Mouse (Mus musculus): ENCODE results near the gene Slc30a7. TPM values are rescaled to one million over a fixed set of nuclear protein-coding genes. Genes with fewer than 3 reads are reported as not detected.
A peak's percentile ranks its signal among the peaks of the same experiment; 100 is the strongest.

The Slc30a7 gene
- polyA plus RNA-seq, 1 experiment from 2014 or later: 34.3 TPM

GRCm38 (mm10) chr3:115962028-115962415 is 45.2 kb downstream of the Slc30a7 start:
- Histone ChIP-seq H3K4me2 (ENCODE audit: low read depth, low read length) (no peak overlapping the region), H3K27me3 (replicated peaks; ENCODE audit: control insufficient read depth, insufficient read depth, low read length) (no peaks in the 10 kb centered on the region), H3K9ac (ENCODE audit: low read depth, low read length) (no peak overlapping the region), H3K36me3 (ENCODE audit: control insufficient read depth, insufficient read depth, low read length) (peaks cover 21% of the 10 kb centered on the region), H3K4me3 (ENCODE audit: low read depth, low read length) (no peak overlapping the region), H3K9me3 (ENCODE audit: control insufficient read depth, low read length) (no peaks in the 10 kb centered on the region), H3K4me1 (ENCODE audit: control insufficient read depth, insufficient read depth, low read length) (peaks cover 6% of the 10 kb centered on the region; the same call in 1 of the 2 replicates), H3K27ac (replicated peaks; ENCODE audit: low read depth, low read length) (no peak overlapping the region; the same call in 1 of the 2 replicates)
- 27% methylated on average over 4 of the region's 4 CpGs for WGBS
- ATAC-seq (ENCODE audit: low read depth): peak; percentile 88
- DNase-seq (ENCODE audit: low spot score): peak; percentile 93

GRCm38 (mm10) chr3:115961311-115962027 is 45.7 kb downstream of the Slc30a7 start:
- peaks cover 23% of the 10 kb centered on the region for H3K36me3 ChIP-seq (ENCODE audit: control insufficient read depth, insufficient read depth, low read length)
- WGBS: 47% methylated on average over 11 of the region's 11 CpGs
- H3K4me1 ChIP-seq (ENCODE audit: control insufficient read depth, insufficient read depth, low read length): peaks cover 6% of the 10 kb centered on the region; the same call in 1 of the 2 replicates
- H3K4me3 ChIP-seq (ENCODE audit: low read depth, low read length): no peak overlapping the region
- H3K9me3 ChIP-seq (ENCODE audit: control insufficient read depth, low read length): no peaks in the 10 kb centered on the region
- H3K27ac ChIP-seq (replicated peaks; ENCODE audit: low read depth, low read length): peak overlapping the region; percentile 69
- H3K27me3 ChIP-seq (replicated peaks; ENCODE audit: control insufficient read depth, insufficient read depth, low read length): no peaks in the 10 kb centered on the region
- H3K9ac ChIP-seq (ENCODE audit: low read depth, low read length): no peak overlapping the region
- 0 out of 2 replicates have a peak overlapping the region, but pooled peaks have one; percentile 6 for H3K4me2 ChIP-seq (ENCODE audit: low read depth, low read length)
- ATAC-seq (ENCODE audit: low read depth) (peak; percentile 79), DNase-seq (ENCODE audit: low spot score) (no peak)

- peaks cover 52% of the 10 kb centered on the region for H3K36me3 ChIP-seq (ENCODE audit: control insufficient read depth, insufficient read depth, low read length)
- 95% methylated on average over 7 of the region's 7 CpGs for WGBS
- no peak for ATAC-seq (ENCODE audit: low read depth)
Observed at GRCm38 (mm10) chr3:115957223-115957622, 50.0 kb downstream of the Slc30a7 start.

GRCm38 (mm10) chr3:115953088-115953487 is 54.1 kb downstream of the Slc30a7 start:
- WGBS: 69% methylated on average over 3 of the region's 3 CpGs
- Histone ChIP-seq H3K9me3 (ENCODE audit: control insufficient read depth, low read length) (no peaks in the 10 kb centered on the region), H3K9ac (ENCODE audit: low read depth, low read length) (no peak overlapping the region), H3K4me3 (ENCODE audit: low read depth, low read length) (no peak overlapping the region), H3K27me3 (replicated peaks; ENCODE audit: control insufficient read depth, insufficient read depth, low read length) (no peaks in the 10 kb centered on the region), H3K4me2 (ENCODE audit: low read depth, low read length) (no peak overlapping the region), H3K4me1 (ENCODE audit: control insufficient read depth, insufficient read depth, low read length) (no peaks in the 10 kb centered on the region), H3K36me3 (ENCODE audit: control insufficient read depth, insufficient read depth, low read length) (peaks cover 60% of the 10 kb centered on the region), H3K27ac (replicated peaks; ENCODE audit: low read depth, low read length) (no peak overlapping the region)
- no peak for ATAC-seq (ENCODE audit: low read depth)
- no peak for DNase-seq (ENCODE audit: low spot score)

More at GRCm38 (mm10) chr3:115957223-115957622, 50.0 kb downstream of the Slc30a7 start:
- Histone ChIP-seq H3K4me1 (ENCODE audit: control insufficient read depth, insufficient read depth, low read length) (peaks cover 6% of the 10 kb centered on the region; the same call in 1 of the 2 replicates), H3K9me3 (ENCODE audit: control insufficient read depth, low read length) (no peaks in the 10 kb centered on the region), H3K9ac (ENCODE audit: low read depth, low read length) (no peak overlapping the region), H3K27me3 (replicated peaks; ENCODE audit: control insufficient read depth, insufficient read depth, low read length) (no peaks in the 10 kb centered on the region), H3K27ac (replicated peaks; ENCODE audit: low read depth, low read length) (no peak overlapping the region), H3K4me2 (ENCODE audit: low read depth, low read length) (no peak overlapping the region), H3K4me3 (ENCODE audit: low read depth, low read length) (no peak overlapping the region)
- no peak for DNase-seq (ENCODE audit: low spot score)

- Histone ChIP-seq H3K9ac (ENCODE audit: low read depth, low read length) (no peak overlapping the region), H3K27me3 (replicated peaks; ENCODE audit: control insufficient read depth, insufficient read depth, low read length) (no peaks in the 10 kb centered on the region), H3K4me3 (ENCODE audit: low read depth, low read length) (no peak overlapping the region), H3K27ac (replicated peaks; ENCODE audit: low read depth, low read length) (no peak overlapping the region), H3K4me1 (ENCODE audit: control insufficient read depth, insufficient read depth, low read length) (no peaks in the 10 kb centered on the region), H3K9me3 (ENCODE audit: control insufficient read depth, low read length) (no peaks in the 10 kb centered on the region), H3K4me2 (ENCODE audit: low read depth, low read length) (no peak overlapping the region), H3K36me3 (ENCODE audit: control insufficient read depth, insufficient read depth, low read length) (peaks cover 53% of the 10 kb centered on the region)
- DNase-seq (ENCODE audit: low spot score): no peak
- WGBS: 53% methylated on average over 4 of the region's 4 CpGs
- no peak for ATAC-seq (ENCODE audit: low read depth)
Observed at GRCm38 (mm10) chr3:115952356-115952755, 54.9 kb downstream of the Slc30a7 start.

- peaks cover 53% of the 10 kb centered on the region for H3K36me3 ChIP-seq (ENCODE audit: control insufficient read depth, insufficient read depth, low read length)
- 71% methylated on average over 3 of the region's 3 CpGs for WGBS
Observed at GRCm38 (mm10) chr3:115951221-115951620, 56.0 kb downstream of the Slc30a7 start.

GRCm38 (mm10) chr3:115949921-115950877 is 57.0 kb downstream of the Slc30a7 start:
- Histone ChIP-seq H3K9ac (ENCODE audit: low read depth, low read length) (no peak overlapping the region), H3K27ac (replicated peaks; ENCODE audit: low read depth, low read length) (no peak overlapping the region), H3K4me3 (ENCODE audit: low read depth, low read length) (no peak overlapping the region), H3K4me1 (ENCODE audit: control insufficient read depth, insufficient read depth, low read length) (no peaks in the 10 kb centered on the region), H3K9me3 (ENCODE audit: control insufficient read depth, low read length) (no peaks in the 10 kb centered on the region), H3K27me3 (replicated peaks; ENCODE audit: control insufficient read depth, insufficient read depth, low read length) (no peaks in the 10 kb centered on the region), H3K4me2 (ENCODE audit: low read depth, low read length) (no peak overlapping the region), H3K36me3 (ENCODE audit: control insufficient read depth, insufficient read depth, low read length) (peaks cover 53% of the 10 kb centered on the region)
- WGBS: 85% methylated on average over 6 of the region's 6 CpGs
- DNase-seq (ENCODE audit: low spot score) (no peak), ATAC-seq (ENCODE audit: low read depth) (no peak)

More at GRCm38 (mm10) chr3:115951221-115951620, 56.0 kb downstream of the Slc30a7 start:
- Histone ChIP-seq H3K4me2 (ENCODE audit: low read depth, low read length) (no peak overlapping the region), H3K4me3 (ENCODE audit: low read depth, low read length) (no peak overlapping the region), H3K9me3 (ENCODE audit: control insufficient read depth, low read length) (no peaks in the 10 kb centered on the region), H3K27me3 (replicated peaks; ENCODE audit: control insufficient read depth, insufficient read depth, low read length) (no peaks in the 10 kb centered on the region), H3K27ac (replicated peaks; ENCODE audit: low read depth, low read length) (no peak overlapping the region; the same call in 1 of the 2 replicates), H3K4me1 (ENCODE audit: control insufficient read depth, insufficient read depth, low read length) (no peaks in the 10 kb centered on the region), H3K9ac (ENCODE audit: low read depth, low read length) (no peak overlapping the region)
- DNase-seq (ENCODE audit: low spot score) (no peak), ATAC-seq (ENCODE audit: low read depth) (no peak)

- Histone ChIP-seq H3K9ac (ENCODE audit: low read depth, low read length) (no peak overlapping the region), H3K27me3 (replicated peaks; ENCODE audit: control insufficient read depth, insufficient read depth, low read length) (no peaks in the 10 kb centered on the region), H3K4me3 (ENCODE audit: low read depth, low read length) (no peak overlapping the region), H3K4me2 (ENCODE audit: low read depth, low read length) (no peak overlapping the region), H3K4me1 (ENCODE audit: control insufficient read depth, insufficient read depth, low read length) (no peaks in the 10 kb centered on the region), H3K9me3 (ENCODE audit: control insufficient read depth, low read length) (no peaks in the 10 kb centered on the region), H3K36me3 (ENCODE audit: control insufficient read depth, insufficient read depth, low read length) (peaks cover 56% of the 10 kb centered on the region), H3K27ac (replicated peaks; ENCODE audit: low read depth, low read length) (no peak overlapping the region)
- DNase-seq (ENCODE audit: low spot score) (no peak), ATAC-seq (ENCODE audit: low read depth) (no peak)
- WGBS: 81% methylated on average over 3 of the region's 3 CpGs
Observed at GRCm38 (mm10) chr3:115949220-115949920, 57.8 kb downstream of the Slc30a7 start.

Data from embryonic facial prominence, embryonic 14.5 days (tissue).